Mouse (Mus musculus) G1E (cell line): ENCODE results near the gene P2ry2.

ENCODE experiments used
- CTCF ChIP-seq: IDR thresholded peaks from 2 replicates; pipeline ENCODE4 v1.5.1; 2012; ENCODE audit warnings: low read depth, low read length, inconsistent platforms, mixed read lengths
- GATA1 ChIP-seq: IDR thresholded peaks from 2 replicates; pipeline ENCODE4 v1.6.1; 2012; ENCODE audit warnings: borderline replicate concordance, low read length, inconsistent platforms, mixed read lengths
- GATA2 ChIP-seq: IDR thresholded peaks from 2 replicates; pipeline ENCODE4 v1.6.1; 2012; ENCODE audit warnings: low read depth, low read length, inconsistent platforms, borderline replicate concordance

GRCm38 (mm10) chr7:101017492-101017891 is 4.8 kb upstream of the P2ry2 start:
- no peak for TF ChIP-seq CTCF
- TF ChIP-seq GATA1 = no peak
- no peak for TF ChIP-seq GATA2
